Mouse (Mus musculus) CH12.LX (cell line): ENCODE measurements around the gene Hcar2.

ENCODE experiments used
- BHLHE40 ChIP-seq: IDR thresholded peaks from 2 replicates; pipeline ENCODE4 v1.6.1; 2011; ENCODE audit warnings: mild to moderate bottlenecking, low read depth, low read length, improper control_type of control experiment
- CTCF ChIP-seq, 2 experiments: IDR thresholded peaks in 1 of 2; conservative IDR thresholded peaks in 1 of 2; 2 replicates each; pipeline ENCODE4 v1.5.1; 2011 to 2012; ENCODE audit warnings: low read depth in 2 of 2, low read length in 2 of 2, improper control_type of control experiment in 1 of 2, inconsistent platforms in 1 of 2, mild to moderate bottlenecking in 1 of 2, moderate library complexity in 1 of 2
- E2F4 ChIP-seq: IDR thresholded peaks from 2 replicates; pipeline ENCODE4 v1.6.1; 2011; ENCODE audit warnings: low read depth, low read length, improper control_type of control experiment; ENCODE audit not compliant: insufficient replicate concordance
- EP300 ChIP-seq: IDR thresholded peaks from 2 replicates; pipeline ENCODE4 v1.6.1; 2011; ENCODE audit warnings: low read length, improper control_type of control experiment
- MAX ChIP-seq: IDR thresholded peaks from 2 replicates; pipeline ENCODE4 v1.6.1; 2011; ENCODE audit warnings: low read length, improper control_type of control experiment
- PAX5 ChIP-seq: IDR thresholded peaks from 2 replicates; pipeline ENCODE4 v1.6.1; 2012; ENCODE audit warnings: low read length, inconsistent platforms, mixed read lengths
- POLR2A ChIP-seq: IDR thresholded peaks from 2 replicates; pipeline ENCODE4 v1.6.1; 2011; ENCODE audit warnings: low read depth, mild to moderate bottlenecking, improper control_type of control experiment, low read length
- TCF12 ChIP-seq: IDR thresholded peaks from 2 replicates; pipeline ENCODE4 v1.6.1; 2014; ENCODE audit warnings: low read depth, mild to moderate bottlenecking, inconsistent platforms, low read length, improper control_type of control experiment
- ZC3H11A ChIP-seq: IDR thresholded peaks from 2 replicates; pipeline ENCODE4 v1.6.1; 2012; ENCODE audit warnings: low read depth, mild to moderate bottlenecking, inconsistent platforms, low read length, improper control_type of control experiment
- ZKSCAN1 ChIP-seq: IDR thresholded peaks from 2 replicates; pipeline ENCODE4 v1.6.1; 2012; ENCODE audit warnings: low read depth, inconsistent platforms, low read length, improper control_type of control experiment, borderline replicate concordance
- ZNF384 ChIP-seq: IDR thresholded peaks from 2 replicates; pipeline ENCODE4 v1.6.1; 2012; ENCODE audit warnings: low read depth, low read length, improper control_type of control experiment, inconsistent platforms

- peak; percentile 47 to 92; a peak in 2 of 4 replicates for TF ChIP-seq CTCF (conservative IDR thresholded peaks at IDR 0.05 in 1 of 2, IDR thresholded peaks at IDR 0.05 in 1 of 2; ENCODE audit: low read depth in 2 of 2, low read length in 2 of 2)
- TF ChIP-seq E2F4 = no peak
- no peak for TF ChIP-seq ZKSCAN1
- peak; percentile 94 for TF ChIP-seq POLR2A
- no peak for TF ChIP-seq ZNF384
- TF ChIP-seq BHLHE40 = no peak
- no peak; the same call in 1 of the 2 replicates for TF ChIP-seq ZC3H11A
- TF ChIP-seq PAX5 = no peak
- TF ChIP-seq TCF12 = peak; percentile 77
- peak; percentile 51; the same call in 1 of the 2 replicates for TF ChIP-seq MAX
- TF ChIP-seq EP300 = no peak
Observed at GRCm38 (mm10) chr5:123906976-123907630, 41.8 kb upstream of the Hcar2 start, which contains the start of gene Denr.
